Mouse (Mus musculus) liver, embryonic 16.5 days (tissue): ENCODE data around the gene Rnf19b. TPM values are rescaled to one million over a fixed set of nuclear protein-coding genes. Genes with fewer than 3 reads are reported as not detected.

Experiments
- ATAC-seq: fragments of 200-750 bp; cut with Nextera tagmentation; 2 replicates; pipeline ENCODE4 v1.8.0; 2017; ENCODE audit warnings: low read depth, mild to moderate bottlenecking, moderate number of reproducible peaks, moderate library complexity
- H3K27ac ChIP-seq: fragments of 300-500 bp; sonication (generic); 2 replicates; pipeline ENCODE4 v1.5.1; 2014; ENCODE audit warnings: mild to moderate bottlenecking, low read length
- H3K27me3 ChIP-seq: fragments of 300-500 bp; sonication (generic); 2 replicates; pipeline ENCODE4 v1.6.1; 2014; ENCODE audit warnings: low read depth, low read length, mixed read lengths; ENCODE audit not compliant: control insufficient read depth, insufficient read depth
- H3K36me3 ChIP-seq: fragments of 300-500 bp; sonication (generic); 2 replicates; pipeline ENCODE4 v1.6.1; 2014; ENCODE audit warnings: mild to moderate bottlenecking; ENCODE audit not compliant: control insufficient read depth, insufficient read depth
- H3K4me1 ChIP-seq: fragments of 300-500 bp; sonication (generic); 2 replicates; pipeline ENCODE4 v1.6.1; 2014; ENCODE audit warnings: low read depth, low read length, mixed read lengths; ENCODE audit not compliant: control insufficient read depth
- H3K4me2 ChIP-seq: fragments of 300-500 bp; sonication (generic); 2 replicates; pipeline ENCODE4 v1.6.1; 2014; ENCODE audit warnings: low read depth, low read length, mixed read lengths
- H3K4me3 ChIP-seq: fragments of 300-500 bp; sonication (generic); 2 replicates; pipeline ENCODE4 v1.5.1; 2014; ENCODE audit warnings: low read depth, mild to moderate bottlenecking, low read length
- H3K9ac ChIP-seq: fragments of 300-500 bp; sonication (generic); 2 replicates; pipeline ENCODE4 v1.6.1; 2014; ENCODE audit warnings: low read depth, low read length
- H3K9me3 ChIP-seq: fragments of 300-500 bp; sonication (generic); replicated peaks from 2 replicates; pipeline ENCODE4 v1.6.1; 2016; ENCODE audit warnings: low read length; ENCODE audit not compliant: control insufficient read depth
- whole genome bisulfite sequencing: fragments of 180-500 bp; shearing (Covaris S2); extraction: QIAGEN DNeasy Blood & Tissue Kit; methylation state at CpG from one replicate; pipeline ENCODE4 v1.1.7; 2014; ENCODE audit not compliant: insufficient replicate concordance; 5-methylcytosine and 5-hydroxymethylcytosine counted together
- polyA plus RNA-seq: library from polyadenylated mRNA; unstranded; fragments of >200 nt; fragmentation: Nextera tagmentation; extraction: Ambion mirVana; gene quantifications from 2 replicates; pipeline ENCODE4 v1.2.1, GENCODE M21; 2015

Gene Rnf19b
- polyA plus RNA-seq, 1 experiment from 2014 or later, result 4.4 TPM

DNA sequence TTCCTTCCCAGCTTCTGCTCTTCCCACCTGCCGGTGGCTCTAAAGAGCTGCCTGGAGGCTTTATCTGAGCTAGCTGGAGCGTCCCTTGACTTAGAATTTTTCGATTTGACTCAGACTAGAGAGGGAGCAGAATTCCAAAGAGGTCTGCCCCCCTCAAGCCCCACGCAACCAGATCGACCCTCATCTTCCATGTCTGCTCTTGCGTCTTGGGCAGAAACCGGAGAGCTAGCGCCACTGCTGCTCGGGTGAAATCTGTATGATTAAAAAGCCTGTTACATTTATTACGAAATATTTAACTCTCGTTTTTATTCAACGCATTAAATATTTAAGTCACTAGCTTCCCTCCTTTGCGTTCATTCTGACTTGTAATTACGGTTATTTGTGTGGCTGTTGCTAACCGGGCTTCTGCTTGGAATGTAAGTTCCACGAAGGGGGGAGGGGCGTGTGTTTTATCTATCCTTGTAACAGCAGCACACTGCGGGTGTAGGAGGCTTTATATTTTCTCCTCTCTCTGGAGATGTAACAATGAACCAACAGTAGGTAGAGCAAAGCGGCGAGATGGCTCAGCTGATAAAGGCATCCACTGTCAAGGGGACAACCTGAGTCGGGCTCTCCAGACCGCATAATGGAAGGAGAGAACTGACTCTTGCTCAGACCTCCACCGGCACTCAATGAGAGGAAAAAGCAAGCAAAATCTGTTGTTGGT is 8.6 kb upstream of the Rnf19b start:
- H3K4me3 ChIP-seq, result peak overlapping the region; percentile 49
- H3K9ac ChIP-seq, result 0 out of 2 replicates have a peak overlapping the region, but pooled peaks have one; percentile 24
- H3K27ac ChIP-seq, result no peak overlapping the region
- no peak for ATAC-seq
- H3K4me1 ChIP-seq, result peaks cover 44% of the 10 kb centered on the region
- WGBS, result 2% methylated on average over 23 of the region's 23 CpGs
- H3K4me2 ChIP-seq, result peak overlapping the region; percentile 71
- peaks cover 52% of the 10 kb centered on the region for H3K27me3 ChIP-seq
- no peaks in the 10 kb centered on the region for H3K36me3 ChIP-seq
- no peaks in the 10 kb centered on the region for H3K9me3 ChIP-seq

DNA sequence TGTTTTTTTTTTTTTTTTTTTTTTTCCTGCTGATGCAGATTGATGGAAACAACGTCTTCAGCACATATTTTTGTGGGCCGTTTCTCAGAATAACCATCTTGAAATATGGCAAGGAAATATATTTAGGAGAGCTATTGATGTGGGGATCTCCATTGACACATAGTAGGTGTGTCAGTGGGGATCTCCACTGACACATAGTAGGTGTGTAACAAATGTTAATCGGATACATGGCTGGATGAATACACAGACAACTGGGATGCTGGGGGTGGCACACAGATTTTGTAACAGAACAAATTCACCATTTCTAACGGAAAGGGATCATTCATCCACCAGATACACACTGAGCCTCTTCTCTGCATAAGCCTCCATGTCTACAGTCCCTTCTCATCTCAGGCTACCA is 7.7 kb upstream of the Rnf19b start:
- no peak for ATAC-seq
- Histone ChIP-seq H3K9me3 (no peaks in the 10 kb centered on the region), H3K9ac (no peak overlapping the region), H3K4me3 (no peak overlapping the region), H3K4me1 (peaks cover 44% of the 10 kb centered on the region), H3K27me3 (peaks cover 52% of the 10 kb centered on the region), H3K36me3 (no peaks in the 10 kb centered on the region), H3K27ac (no peak overlapping the region), H3K4me2 (no peak overlapping the region)
- 56% methylated on average over 4 of the region's 4 CpGs for WGBS

DNA sequence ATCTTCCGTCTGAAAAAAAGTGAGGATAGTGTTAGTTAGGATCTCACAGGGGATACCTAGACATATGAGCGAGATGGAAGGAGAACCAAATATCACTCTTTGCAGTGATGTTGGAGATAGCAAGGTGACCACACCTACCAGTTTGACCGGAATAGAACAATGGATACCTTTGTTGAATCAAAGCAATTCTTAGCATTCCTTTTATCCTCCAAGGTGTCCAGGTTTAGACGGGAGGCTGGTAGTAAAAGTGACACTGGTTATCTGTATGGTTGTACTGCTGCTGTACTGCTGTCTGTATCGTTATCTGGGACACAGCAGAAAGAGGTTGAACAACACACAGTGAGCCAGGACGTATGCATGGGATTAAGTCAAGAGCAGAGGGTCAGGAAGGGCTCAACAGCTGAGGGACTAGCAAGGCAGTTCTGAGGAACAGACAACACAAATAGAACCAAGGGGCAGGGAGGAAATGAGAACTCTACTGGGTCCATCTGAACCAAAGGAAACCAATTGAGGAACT is 7.1 kb upstream of the Rnf19b start:
- WGBS, result 30% methylated on average over 6 of the region's 6 CpGs
- H3K27me3 ChIP-seq, result peaks cover 48% of the 10 kb centered on the region
- H3K4me3 ChIP-seq, result no peak overlapping the region
- no peaks in the 10 kb centered on the region for H3K9me3 ChIP-seq
- no peak overlapping the region for H3K4me2 ChIP-seq
- H3K27ac ChIP-seq, result no peak overlapping the region
- peak; percentile 63 for ATAC-seq
- H3K36me3 ChIP-seq, result no peaks in the 10 kb centered on the region
- no peak overlapping the region for H3K9ac ChIP-seq
- H3K4me1 ChIP-seq, result peaks cover 44% of the 10 kb centered on the region

DNA sequence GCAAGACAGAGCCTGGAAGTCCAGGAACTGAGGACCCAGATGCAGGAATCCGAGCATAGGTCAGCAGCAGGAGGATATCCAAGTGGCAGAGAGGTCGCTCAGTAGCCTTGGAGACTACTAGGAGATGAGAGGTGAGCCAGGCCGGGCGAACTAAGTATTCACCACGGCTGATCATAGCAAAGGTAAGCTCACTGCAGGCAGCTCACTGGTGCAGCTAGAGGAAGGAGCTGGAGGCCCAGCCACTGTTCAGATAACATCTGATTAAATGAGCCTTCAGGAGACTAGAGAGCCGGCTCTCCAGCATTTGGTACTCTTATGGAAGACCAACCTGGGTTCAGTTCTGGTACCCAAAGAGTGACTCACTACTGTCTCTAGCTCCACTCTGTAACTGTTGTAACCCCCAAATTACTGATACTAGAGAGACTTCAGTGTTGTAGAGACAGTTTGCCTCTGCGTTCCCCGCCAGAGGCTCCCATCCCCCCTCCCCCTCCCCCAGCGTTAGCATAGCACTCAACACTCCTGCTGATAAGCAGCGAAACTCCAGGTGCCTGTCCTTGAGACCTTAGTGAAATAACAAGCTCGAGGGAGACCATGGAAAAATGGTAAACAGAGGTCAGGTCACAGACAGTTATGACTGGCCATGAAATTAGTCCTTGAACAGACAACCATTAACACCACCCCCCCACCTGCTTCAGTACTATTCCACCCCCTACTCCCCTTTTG is 6.4 kb upstream of the Rnf19b start:
- H3K36me3 ChIP-seq, result no peaks in the 10 kb centered on the region
- 0 out of 2 replicates have a peak overlapping the region, but pooled peaks have one; percentile 0 for H3K4me2 ChIP-seq
- 13% methylated on average over 11 of the region's 11 CpGs for WGBS
- peaks cover 41% of the 10 kb centered on the region for H3K27me3 ChIP-seq
- peaks cover 44% of the 10 kb centered on the region for H3K4me1 ChIP-seq
- no peak overlapping the region for H3K27ac ChIP-seq
- ATAC-seq, result 0 out of 2 replicates have a peak, but pooled peaks have one; percentile 22
- no peaks in the 10 kb centered on the region for H3K9me3 ChIP-seq
- H3K4me3 ChIP-seq, result no peak overlapping the region
- H3K9ac ChIP-seq, result no peak overlapping the region

DNA sequence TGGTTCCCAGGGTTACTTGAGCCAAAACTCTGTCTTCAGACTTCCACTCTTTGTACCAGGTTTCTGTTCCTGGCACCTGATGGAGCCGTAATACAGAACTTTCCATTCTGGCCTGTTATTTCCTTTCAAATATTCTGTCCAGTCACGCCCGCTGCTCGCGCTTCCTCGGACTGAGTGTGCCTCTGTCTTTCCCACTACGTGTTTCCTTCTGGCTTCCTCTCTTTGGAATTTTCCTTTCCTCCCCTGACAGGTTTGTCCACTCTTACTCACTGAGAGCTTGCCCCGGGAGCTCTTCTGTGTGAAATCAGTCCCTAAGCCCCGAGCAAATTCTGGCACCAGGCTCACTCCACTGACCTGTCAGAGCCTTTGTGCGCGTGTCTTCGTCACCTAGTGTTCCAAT is 3.3 kb upstream of the Rnf19b start:
- WGBS, result 82% methylated on average over 12 of the region's 12 CpGs
- no peak overlapping the region for H3K27ac ChIP-seq

DNA sequence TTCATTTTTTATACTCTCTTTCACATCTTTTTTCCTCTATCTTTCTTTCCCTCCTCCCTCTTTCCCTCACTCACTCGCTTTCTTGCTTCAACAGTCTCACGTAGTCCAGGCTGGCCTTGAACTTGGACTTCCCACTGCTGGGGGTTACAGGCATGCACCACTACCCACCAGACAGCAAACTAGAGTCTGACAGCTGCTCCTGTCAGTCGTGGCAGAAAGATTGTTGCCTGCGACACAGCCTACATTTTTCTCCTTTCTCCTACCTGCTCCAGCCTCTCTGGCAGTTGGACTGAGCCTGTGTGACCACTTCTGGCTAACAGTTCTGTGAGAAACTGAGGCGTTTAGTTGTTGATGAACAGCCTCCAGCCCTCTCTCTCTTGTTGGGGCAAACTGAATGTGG is 2.5 kb upstream of the Rnf19b start:
- H3K4me3 ChIP-seq, result no peak overlapping the region
- no peak for ATAC-seq
- WGBS, result 70% methylated on average over 5 of the region's 5 CpGs
- H3K4me1 ChIP-seq, result peaks cover 29% of the 10 kb centered on the region
- no peak overlapping the region for H3K9ac ChIP-seq
- H3K27me3 ChIP-seq, result peaks cover 2% of the 10 kb centered on the region
- no peak overlapping the region for H3K27ac ChIP-seq
- no peaks in the 10 kb centered on the region for H3K36me3 ChIP-seq
- H3K4me2 ChIP-seq, result no peak overlapping the region
- no peaks in the 10 kb centered on the region for H3K9me3 ChIP-seq

More for the DNA sequence above, 3.3 kb upstream of the Rnf19b start:
- Histone ChIP-seq H3K4me3 (no peak overlapping the region), H3K9ac (no peak overlapping the region), H3K4me2 (no peak overlapping the region), H3K36me3 (no peaks in the 10 kb centered on the region), H3K9me3 (no peaks in the 10 kb centered on the region), H3K27me3 (peaks cover 10% of the 10 kb centered on the region), H3K4me1 (peaks cover 31% of the 10 kb centered on the region)
- ATAC-seq, result no peak

DNA sequence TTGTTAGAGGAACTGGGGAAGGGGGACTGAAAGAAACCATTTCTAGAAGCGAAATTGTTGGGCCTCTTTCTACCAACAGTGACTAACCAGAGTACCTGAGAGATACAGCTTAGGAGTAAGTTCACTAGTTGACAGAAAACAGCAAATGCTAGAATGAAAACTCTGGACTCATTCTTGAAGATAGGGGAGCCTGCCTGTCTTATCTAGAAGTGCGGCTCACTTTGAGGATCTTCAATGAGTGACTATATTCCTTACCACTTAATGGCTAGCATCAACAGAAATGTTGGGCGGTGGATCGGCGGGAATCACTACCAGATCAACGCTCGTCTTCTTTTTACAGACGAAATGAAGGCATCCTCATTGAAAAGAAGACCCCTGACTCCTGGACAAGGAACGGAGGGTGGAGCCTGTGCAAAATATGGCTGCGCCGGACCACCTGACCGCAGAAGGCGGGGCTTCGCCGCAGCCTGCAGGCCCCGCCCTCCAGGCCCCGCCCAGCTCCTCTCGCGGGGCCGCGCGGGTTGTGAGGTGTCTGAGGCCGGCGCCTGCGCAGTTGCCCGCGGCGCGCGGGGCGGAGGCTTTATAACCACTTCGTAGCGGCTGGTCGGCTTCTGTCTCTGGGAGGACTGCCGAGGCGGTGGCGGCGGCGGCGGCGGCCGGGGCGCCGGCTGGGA is 401 bp upstream of the Rnf19b start:
- peaks cover 25% of the 10 kb centered on the region for H3K4me1 ChIP-seq

DNA sequence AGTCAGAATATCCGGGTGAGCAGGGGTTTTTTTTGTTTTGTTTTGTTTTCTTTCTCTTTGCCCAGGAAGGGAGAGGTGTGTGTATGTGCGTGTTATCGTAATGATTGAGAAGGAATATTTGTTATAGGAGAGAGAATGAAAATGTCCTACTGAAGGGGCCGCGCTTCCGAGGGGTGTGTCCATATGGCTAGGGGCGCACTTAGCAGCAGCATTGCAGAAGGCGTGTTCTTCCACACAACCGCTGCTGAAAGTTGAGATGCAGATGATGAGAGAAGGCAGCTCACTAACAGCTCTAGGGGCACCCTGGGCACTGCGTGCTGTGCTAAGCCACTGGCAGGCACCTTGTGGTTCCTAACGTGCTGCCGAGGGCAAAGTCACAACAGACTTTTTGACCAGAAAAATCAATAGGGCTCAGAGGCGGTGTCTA is 1.1 kb downstream of the Rnf19b start:
- Histone ChIP-seq H3K4me2 (peak overlapping the region; percentile 100), H3K9ac (peak overlapping the region; percentile 91), H3K36me3 (no peaks in the 10 kb centered on the region), H3K27ac (peak overlapping the region; percentile 90; the same call in 1 of the 2 replicates), H3K27me3 (no peaks in the 10 kb centered on the region), H3K4me1 (peaks cover 31% of the 10 kb centered on the region), H3K9me3 (no peaks in the 10 kb centered on the region), H3K4me3 (peak overlapping the region; percentile 80)
- no peak for ATAC-seq
- 2% methylated on average over 13 of the region's 13 CpGs for WGBS

More for the DNA sequence above, 401 bp upstream of the Rnf19b start:
- Histone ChIP-seq H3K36me3 (no peaks in the 10 kb centered on the region), H3K27me3 (no peaks in the 10 kb centered on the region; the same call in 1 of the 2 replicates), H3K9ac (peak overlapping the region; percentile 91), H3K4me3 (peak overlapping the region; percentile 80), H3K4me2 (peak overlapping the region; percentile 100), H3K9me3 (no peaks in the 10 kb centered on the region), H3K27ac (peak overlapping the region; percentile 90)
- peak; percentile 95 for ATAC-seq
- WGBS, result 2% methylated on average over 32 of the region's 44 CpGs
